Mouse (Mus musculus) yolk sac, embryonic 10.5 days (tissue): ENCODE results near the gene Gm21117.
"Not testable (repeated sequence)": the region's sequence is repeated elsewhere in the genome, so short reads cannot be mapped to it uniquely, and the experiment has no call there.

Experiments used
- DNase-seq: peaks from one replicate; pipeline ENCODE4 v3.0.0-alpha.2; 2017; ENCODE audit warnings: low spot score

The Gm21117 gene

GRCm38 (mm10) chrY:51124920-51125319 is at the start of gene Gm21117:
Gene Gm21117 (plus strand): TSS chrY:51125220.
- DNase-seq: not testable (repeated sequence)
